Mouse (Mus musculus) cerebellum, adult 9-10 months (tissue): Measurements from ENCODE around the gene Trub2.
"Not testable (repeated sequence)": the region's sequence is repeated elsewhere in the genome, so short reads cannot be mapped to it uniquely, and the experiment has no call there.

Source experiments
- DNase-seq: peaks from one replicate; pipeline ENCODE4 v3.0.0; 2022

The Trub2 gene

GRCm38 (mm10) chr2:29787937-29788681, at the start of gene Trub2:
Trub2 (minus strand) TSS chr2:29788502.
- peak; percentile 84 for DNase-seq

DNA sequence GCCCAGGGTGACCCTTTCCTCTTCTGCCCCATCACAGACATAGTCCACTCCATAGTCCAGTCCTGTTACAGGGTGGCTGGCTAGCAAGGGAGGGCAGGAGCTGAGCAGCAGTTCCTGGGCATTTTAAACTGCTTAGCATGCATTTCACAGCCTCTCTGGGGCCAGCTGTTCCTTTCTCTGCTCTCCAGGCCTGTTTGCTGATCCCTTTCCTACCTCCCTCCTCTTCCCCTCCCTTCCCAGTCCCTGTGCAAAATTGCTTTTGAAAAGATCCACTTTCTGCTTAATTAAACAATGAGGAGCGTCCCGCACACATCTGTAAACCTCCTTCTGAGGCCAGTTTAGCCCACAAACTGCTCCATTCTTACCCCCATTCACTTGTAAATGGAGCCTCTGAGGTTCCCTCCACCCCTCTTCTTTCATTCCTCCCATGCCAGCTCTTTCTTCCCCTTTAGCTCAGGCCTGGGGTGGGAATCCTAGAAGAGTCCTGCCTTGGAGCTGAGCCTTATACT, 47.1 kb upstream of the Trub2 start:
- DNase-seq: no peak

DNA sequence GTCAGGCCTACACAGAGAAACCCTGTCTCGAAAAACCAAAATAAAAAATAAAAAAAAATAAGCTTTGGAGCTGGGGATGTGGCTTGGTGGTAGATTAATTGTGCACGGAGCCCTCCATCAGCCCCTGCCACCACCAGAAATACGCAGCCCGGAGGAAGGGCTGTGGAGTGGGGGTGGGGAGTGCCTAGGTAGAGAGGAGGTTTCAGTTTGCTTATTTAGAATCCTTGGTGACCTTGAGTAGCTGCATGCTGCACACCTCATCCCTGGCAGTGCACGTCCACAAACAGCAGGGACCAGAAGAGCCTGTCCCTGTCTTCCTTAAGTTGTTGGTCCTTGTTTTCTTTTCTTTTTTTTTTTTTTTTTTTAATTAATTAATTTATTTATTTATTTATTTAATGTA, 45.5 kb upstream of the Trub2 start:
- no peak for DNase-seq

GRCm38 (mm10) chr2:29831106-29831505, 42.8 kb upstream of the Trub2 start:
- no peak for DNase-seq

- no peak for DNase-seq
These were observed 39.4 kb upstream of the Trub2 start for GRCm38 (mm10) chr2:29827709-29828024.

DNA sequence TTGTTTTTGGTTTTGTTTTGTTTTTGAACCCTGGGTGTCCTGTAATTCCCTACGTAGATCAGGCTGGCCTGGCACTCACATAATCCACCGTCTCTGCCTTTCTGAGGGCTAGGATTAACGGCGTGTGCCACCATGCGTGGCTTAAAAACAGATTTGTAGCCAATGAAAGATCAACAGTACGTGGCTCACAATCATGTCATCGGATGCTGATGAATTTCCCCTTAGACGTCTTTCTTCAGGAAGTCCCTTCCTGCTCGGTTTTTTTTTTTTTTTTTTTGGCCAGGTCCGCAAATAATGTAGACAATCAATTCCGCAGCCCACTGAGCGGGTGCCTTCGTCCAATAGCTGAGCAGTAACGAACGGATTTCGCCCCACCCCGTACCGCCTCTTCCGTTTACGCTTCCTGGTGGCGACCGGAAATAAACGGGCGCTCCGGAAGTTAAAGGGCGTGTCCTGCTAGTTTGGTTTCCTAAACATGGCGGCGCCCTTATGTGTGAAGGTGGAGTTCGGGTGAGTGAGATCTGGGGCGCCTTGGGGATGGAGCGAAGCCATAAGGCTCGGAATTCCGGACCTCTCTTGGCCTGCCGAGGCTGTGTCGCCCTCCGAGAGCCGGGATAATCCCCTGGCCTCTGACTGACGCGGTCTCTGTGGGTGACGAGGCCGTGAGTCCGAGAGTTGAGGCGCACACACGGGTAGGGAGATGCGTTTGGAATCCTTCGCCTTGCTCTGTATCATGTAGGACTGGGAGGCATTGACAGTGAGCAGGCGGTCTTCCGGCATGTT, 38.8 kb upstream of the Trub2 start:
- peak; percentile 96 for DNase-seq

DNA sequence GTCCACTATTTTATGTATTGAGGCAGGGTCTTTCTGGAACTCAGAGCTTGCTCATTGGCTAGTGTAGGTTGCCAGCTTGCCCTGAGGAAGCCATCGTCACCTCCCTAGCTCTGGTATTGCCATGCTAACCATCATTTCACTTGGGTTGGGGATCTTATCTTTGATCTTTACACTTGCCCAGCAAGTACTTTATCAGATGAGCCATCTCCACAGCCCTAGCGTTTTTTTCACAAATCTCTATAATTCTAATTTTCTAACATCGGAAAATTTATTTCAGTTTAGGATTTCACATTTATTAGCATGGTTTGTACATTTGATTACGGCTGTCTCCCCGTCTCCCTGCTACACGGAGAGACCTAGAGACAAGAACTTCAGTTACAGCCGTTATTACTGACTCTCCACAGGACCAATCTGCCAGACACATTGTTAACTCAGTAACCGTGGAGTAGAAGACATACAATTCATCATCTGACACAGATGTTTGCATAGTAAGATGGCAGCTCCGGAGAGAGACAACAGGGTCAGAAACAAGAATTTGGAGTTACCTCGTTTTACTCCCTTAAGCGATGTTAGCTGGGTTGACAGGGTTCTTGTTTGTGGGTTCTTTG, 38.1 kb upstream of the Trub2 start:
- DNase-seq: no peak

- peak; percentile 72 for DNase-seq
These were observed 31.9 kb upstream of the Trub2 start, which contains the start of gene Urm1 for GRCm38 (mm10) chr2:29820025-29820817. Urm1 (plus strand) TSS chr2:29820075.

DNA sequence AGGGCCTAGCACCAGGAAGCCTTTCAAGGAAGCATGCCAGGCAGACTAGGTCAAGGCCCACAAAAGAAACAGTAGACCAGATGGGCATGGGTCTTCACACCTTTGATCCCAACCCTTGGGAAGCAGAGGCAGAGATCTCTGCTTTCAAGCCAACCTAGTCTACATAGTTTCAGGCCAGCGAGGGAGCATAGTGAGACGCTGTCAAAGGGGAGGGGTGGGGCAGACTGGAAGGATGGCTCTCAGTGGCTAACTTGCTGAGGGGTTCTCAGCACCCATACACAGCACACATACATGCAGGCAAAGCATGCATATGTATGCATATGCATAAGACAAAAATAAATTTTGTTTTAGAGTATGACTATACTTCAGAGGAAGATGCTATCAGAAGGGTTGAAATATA, 31.1 kb upstream of the Trub2 start:
- no peak for DNase-seq

- peak; percentile 90 for DNase-seq
These were observed 29.3 kb upstream of the Trub2 start for GRCm38 (mm10) chr2:29817426-29818232.

DNA sequence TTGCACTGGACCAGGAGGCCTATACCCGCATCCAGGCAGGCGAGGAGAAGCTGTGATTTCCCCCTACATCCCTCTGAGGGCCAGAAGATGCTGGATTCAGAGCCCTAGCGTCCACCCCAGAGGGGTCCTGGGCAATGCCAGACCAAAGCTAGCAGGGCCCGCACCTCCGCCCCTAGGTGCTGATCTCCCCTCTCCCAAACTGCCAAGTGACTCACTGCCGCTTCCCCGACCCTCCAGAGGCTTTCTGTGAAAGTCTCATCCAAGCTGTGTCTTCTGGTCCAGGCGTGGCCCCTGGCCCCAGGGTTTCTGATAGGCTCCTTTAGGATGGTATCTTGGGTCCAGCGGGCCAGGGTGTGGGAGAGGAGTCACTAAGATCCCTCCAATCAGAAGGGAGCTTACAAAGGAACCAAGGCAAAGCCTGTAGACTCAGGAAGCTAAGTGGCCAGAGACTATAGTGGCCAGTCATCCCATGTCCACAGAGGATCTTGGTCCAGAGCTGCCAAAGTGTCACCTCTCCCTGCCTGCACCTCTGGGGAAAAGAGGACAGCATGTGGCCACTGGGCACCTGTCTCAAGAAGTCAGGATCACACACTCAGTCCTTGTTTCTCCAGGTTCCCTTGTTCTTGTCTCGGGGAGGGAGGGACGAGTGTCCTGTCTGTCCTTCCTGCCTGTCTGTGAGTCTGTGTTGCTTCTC, 27.5 kb upstream of the Trub2 start:
- no peak for DNase-seq

GRCm38 (mm10) chr2:29803400-29803831, 15.1 kb upstream of the Trub2 start:
- DNase-seq: no peak

- no peak for DNase-seq
These were observed 14.5 kb upstream of the Trub2 start for GRCm38 (mm10) chr2:29802827-29803201.

DNA sequence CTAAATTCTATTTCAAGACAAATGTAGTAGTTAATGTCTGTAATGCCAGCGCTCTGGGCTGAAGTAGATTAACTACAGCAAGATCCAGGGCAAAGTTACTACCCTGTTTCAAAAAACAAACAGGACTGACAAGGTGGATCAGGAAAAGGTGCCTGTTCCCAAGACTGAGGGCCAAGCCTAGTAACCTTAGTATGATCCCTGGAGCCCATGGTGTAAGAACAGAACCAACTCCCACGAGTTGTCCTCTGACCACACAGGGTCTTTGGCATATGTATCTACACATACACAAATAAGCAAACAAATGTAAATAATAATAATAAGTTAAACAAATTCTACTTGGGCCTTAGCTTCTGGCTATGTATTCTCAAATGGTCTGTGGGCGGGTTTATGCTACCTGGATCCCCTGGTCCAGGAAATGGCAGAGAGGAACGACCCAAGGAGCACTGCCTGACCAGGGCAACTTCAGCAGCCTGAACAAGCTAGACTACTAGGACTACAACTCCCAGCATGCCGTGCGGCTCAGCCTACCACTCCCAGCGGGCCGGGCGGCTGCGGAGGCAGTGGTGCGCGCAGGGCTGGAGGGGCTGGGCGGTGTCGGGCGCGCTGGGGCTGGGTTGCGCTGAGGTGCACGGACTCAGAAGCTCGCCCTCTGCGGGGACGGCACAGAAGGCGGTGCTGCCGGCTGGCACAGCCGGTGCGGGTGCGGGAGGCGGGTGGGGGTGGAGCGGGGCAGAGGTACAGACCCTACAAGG, 13.9 kb upstream of the Trub2 start, which contains the start of gene Slc27a4:
Gene Slc27a4 (plus strand): TSS at position 560 of the 752 bp plus-strand sequence.
- peak; percentile 96 for DNase-seq

DNA sequence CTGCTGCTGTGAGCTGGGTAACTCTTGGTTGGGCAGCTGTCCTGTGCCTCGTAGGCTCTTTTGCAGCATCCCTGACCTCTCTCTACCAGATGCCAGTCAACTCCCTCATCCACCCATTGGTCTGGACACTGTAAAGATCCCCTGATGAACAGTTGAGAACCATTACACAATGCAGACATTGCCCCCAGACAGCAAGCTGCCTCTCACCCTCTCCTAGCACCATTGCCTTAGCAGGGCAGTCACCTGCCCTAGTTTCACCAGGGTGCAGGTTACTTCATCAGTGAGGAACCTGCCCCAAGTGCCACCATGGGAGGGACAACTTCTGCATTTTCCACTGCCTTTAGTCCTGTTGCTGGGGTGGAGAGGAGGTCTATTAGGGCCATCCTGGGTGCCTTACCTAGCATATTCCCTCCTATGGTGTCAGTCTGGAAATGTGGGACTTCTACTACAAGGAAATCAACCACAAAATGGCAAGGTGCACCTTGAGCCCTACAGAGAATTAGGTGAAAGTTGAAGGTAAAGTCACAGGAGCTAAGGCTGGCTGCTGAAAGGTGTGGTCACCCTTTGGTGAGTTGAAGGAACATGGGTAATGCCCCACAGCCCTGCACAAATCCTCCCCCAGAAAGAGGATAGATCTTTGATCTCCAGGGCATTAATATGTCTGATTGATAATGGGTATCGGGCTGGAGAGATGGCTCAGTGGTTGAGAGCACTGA, 4.6 kb upstream of the Trub2 start:
- no peak for DNase-seq

GRCm38 (mm10) chr2:29787104-29787917, 991 bp downstream of the Trub2 start, which contains the start of gene Coq4:
Coq4 (plus strand) TSS chr2:29787493.
- peak; percentile 98 for DNase-seq

- DNase-seq: no peak
These were observed 4.0 kb downstream of the Trub2 start for GRCm38 (mm10) chr2:29784290-29784689.

- DNase-seq: not testable (repeated sequence)
These were observed 7.0 kb downstream of the Trub2 start for GRCm38 (mm10) chr2:29781256-29781655.

- DNase-seq: no peak
These were observed 15.0 kb downstream of the Trub2 start for GRCm38 (mm10) chr2:29773323-29773722.
